Mouse (Mus musculus) layer of hippocampus, adult 2 months (tissue): ENCODE measurements around the gene Tcam1. TPM values are rescaled to one million over a fixed set of nuclear protein-coding genes. Genes with fewer than 3 reads are reported as not detected.
A peak's percentile ranks its signal among the peaks of the same experiment; 100 is the strongest.
"Not testable (repeated sequence)": the region's sequence is repeated elsewhere in the genome, so short reads cannot be mapped to it uniquely, and the experiment has no call there.

Experiments
- DNase-seq, 2 experiments: peaks; one replicate each; pipeline ENCODE4 v3.0.0; 2022; ENCODE audit warnings: low spot score in 2 of 2
- H3K27ac ChIP-seq: fragments of 200-600 bp; 2 replicates; pipeline ENCODE4 v1.8.1; 2022
- H3K4me3 ChIP-seq: fragments of 200-600 bp; 2 replicates; pipeline ENCODE4 v1.8.1; 2022; ENCODE audit warnings: mild to moderate bottlenecking
- CTCF ChIP-seq: fragments of 200-600 bp; conservative IDR thresholded peaks from 2 replicates; pipeline ENCODE4 v1.8.1; 2022; ENCODE audit warnings: antibody characterized with exemption, mild to moderate bottlenecking, moderate library complexity
- long read RNA-seq, 2 experiments: library from polyadenylated mRNA; stranded (forward); transcript quantifications; one replicate each; pipeline ENCODE4 v2.0.0; 2021; ENCODE audit warnings: borderline mapping rate in 2 of 2
- total RNA-seq, 2 experiments: library from RNA; stranded (reverse); gene quantifications; 2 replicates each; pipeline ENCODE4 v1.2.3; 2021

The Tcam1 gene
- under 1 TPM; 0.15 to 0.34 TPM for total RNA-seq
- long read RNA-seq, experiment 1 = 0 reads
- long read RNA-seq, experiment 2 = 0 reads

GRCm38 (mm10) chr11:106276454-106276853 lies at the start of gene Tcam1:
Tcam1 (plus strand) TSS chr11:106276672.
- peak; percentile 89 for TF ChIP-seq CTCF
- Histone ChIP-seq H3K27ac (no peak within 1 kb of the TSS), H3K4me3 (peak within 1 kb of the TSS; percentile 28; the same call in 1 of the 2 replicates)
- DNase-seq = peak; percentile 93 to 97

GRCm38 (mm10) chr11:106233978-106234377 lies 42.5 kb upstream of the Tcam1 start:
- not testable (repeated sequence) for H3K27ac ChIP-seq, H3K4me3 ChIP-seq, DNase-seq
- peak; percentile 67 for TF ChIP-seq CTCF

- DNase-seq = no peak
- Histone ChIP-seq H3K27ac (no peak overlapping the region), H3K4me3 (no peak overlapping the region)
- peak; percentile 74 for TF ChIP-seq CTCF
Measured at GRCm38 (mm10) chr11:106246834-106247233, 29.6 kb upstream of the Tcam1 start.

GRCm38 (mm10) chr11:106249326-106249725 lies 27.1 kb upstream of the Tcam1 start:
- Histone ChIP-seq H3K27ac (no peak overlapping the region), H3K4me3 (no peak overlapping the region)
- no peak for TF ChIP-seq CTCF
- no peak for DNase-seq

- H3K27ac ChIP-seq = peak overlapping the region; percentile 92; the same call in 1 of the 2 replicates
- no peak for TF ChIP-seq CTCF
- peak overlapping the region; percentile 87 for H3K4me3 ChIP-seq
- no peak for DNase-seq
Measured at GRCm38 (mm10) chr11:106254767-106255166, 21.7 kb upstream of the Tcam1 start.

- Histone ChIP-seq H3K4me3 (peak overlapping the region; percentile 87), H3K27ac (peak overlapping the region; percentile 92; the same call in 1 of the 2 replicates)
- no peak for TF ChIP-seq CTCF
- no peak for DNase-seq
Measured at GRCm38 (mm10) chr11:106255174-106255573, 21.3 kb upstream of the Tcam1 start.

- peak; percentile 45 for TF ChIP-seq CTCF
- Histone ChIP-seq H3K27ac (peak within 1 kb of the TSS; percentile 92), H3K4me3 (peak within 1 kb of the TSS; percentile 87)
- peak; percentile 97 to 99 for DNase-seq
Measured at GRCm38 (mm10) chr11:106255685-106256451, 20.6 kb upstream of the Tcam1 start, which contains the start of the genes Ftsj3 and Psmc5. Ftsj3 (minus strand) TSS chr11:106256079. Psmc5 (plus strand) TSS chr11:106256154.

GRCm38 (mm10) chr11:106256775-106257174 lies 19.7 kb upstream of the Tcam1 start:
- TF ChIP-seq CTCF = peak; percentile 67

GRCm38 (mm10) chr11:106260826-106261450 lies 15.5 kb upstream of the Tcam1 start:
- TF ChIP-seq CTCF = no peak
- DNase-seq = no peak

More at GRCm38 (mm10) chr11:106256775-106257174, 19.7 kb upstream of the Tcam1 start:
- H3K27ac ChIP-seq = peak overlapping the region; percentile 92
- peak overlapping the region; percentile 87 for H3K4me3 ChIP-seq
- no peak for DNase-seq

GRCm38 (mm10) chr11:106263963-106264362 lies 12.5 kb upstream of the Tcam1 start:
- H3K4me3 ChIP-seq = no peak overlapping the region
- no peak for DNase-seq
- TF ChIP-seq CTCF = no peak
- H3K27ac ChIP-seq = peak overlapping the region; percentile 15; the same call in 1 of the 2 replicates

More at GRCm38 (mm10) chr11:106260826-106261450, 15.5 kb upstream of the Tcam1 start:
- peak overlapping the region; percentile 1; the same call in 1 of the 2 replicates for H3K27ac ChIP-seq
- no peak overlapping the region for H3K4me3 ChIP-seq

GRCm38 (mm10) chr11:106264988-106265387 lies 11.5 kb upstream of the Tcam1 start:
- Histone ChIP-seq H3K4me3 (no peak overlapping the region), H3K27ac (no peak overlapping the region)
- TF ChIP-seq CTCF = no peak
- no peak for DNase-seq

- DNase-seq = no peak
- Histone ChIP-seq H3K4me3 (no peak overlapping the region), H3K27ac (no peak overlapping the region)
- TF ChIP-seq CTCF = no peak
Measured at GRCm38 (mm10) chr11:106265570-106265969, 10.9 kb upstream of the Tcam1 start.

GRCm38 (mm10) chr11:106266431-106266830 lies 10.0 kb upstream of the Tcam1 start:
- H3K27ac ChIP-seq = no peak overlapping the region
- DNase-seq = no peak
- H3K4me3 ChIP-seq = no peak overlapping the region
- TF ChIP-seq CTCF = no peak
